Mouse (Mus musculus) liver, postnatal 0 days (tissue): ENCODE results near the gene Fancd2.

Experiments used
- CTCF ChIP-seq: sonication (generic); IDR thresholded peaks from 2 replicates; pipeline ENCODE4 v1.5.1; 2016; ENCODE audit warnings: antibody characterized with exemption, low read depth
- EP300 ChIP-seq: IDR thresholded peaks from 2 replicates; pipeline ENCODE4 v1.6.1; 2016; ENCODE audit warnings: antibody characterized with exemption, low read depth, mild to moderate bottlenecking

- TF ChIP-seq CTCF (no peak), EP300 (no peak)
These were observed 44.6 kb downstream of the Fancd2 start for GRCm38 (mm10) chr6:113576044-113576443.
